Mouse (Mus musculus): ENCODE data around the gene Cask.

DNA sequence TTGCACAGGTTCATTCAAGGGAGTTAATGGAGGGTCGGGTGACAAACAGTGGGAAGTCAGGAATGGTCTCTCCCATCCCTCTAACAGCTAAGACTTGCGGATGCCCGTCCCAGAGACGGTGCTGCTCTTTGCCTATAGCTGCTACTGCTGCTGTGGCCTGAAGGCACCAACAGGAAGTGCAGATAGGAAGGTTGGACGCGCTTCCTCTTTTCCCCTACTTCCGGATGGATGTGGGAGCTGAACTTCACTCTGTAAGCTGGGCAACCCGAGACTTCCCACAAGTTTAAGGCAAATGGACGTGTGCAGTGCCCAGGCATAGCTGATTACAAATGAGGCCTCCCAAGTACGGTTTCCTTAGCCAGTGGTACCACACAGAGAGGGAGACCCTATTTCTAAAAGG lies 333.1 kb downstream of the Cask start:
- TF ChIP-seq CTCF (conservative IDR thresholded peaks at IDR 0.05; ENCODE audit: low read length) (no peak), POU5F1 (IDR thresholded peaks at IDR 0.05; ENCODE audit: borderline replicate concordance, low read length) (no peak)
